Mouse (Mus musculus) CD4-positive, CD25-positive, alpha-beta regulatory T cell, adult 4 months (primary cell): ENCODE data around the gene Samd14. TPM values are rescaled to one million over a fixed set of nuclear protein-coding genes. Genes with fewer than 3 reads are reported as not detected.

Source experiments
- ATAC-seq: one replicate; pipeline ENCODE4 v1.8.0; 2017
- polyA plus RNA-seq, 2 experiments: library from polyadenylated mRNA; unstranded; fragments of 100-300 nt; shearing (Covaris generic); gene quantifications; one replicate each; pipeline ENCODE4 v1.2.1; 2017

Gene Samd14
- polyA plus RNA-seq, 2 experiments from 2014 or later, result 0.87 to 0.94 TPM

GRCm38 (mm10) chr11:94990102-94990748 lies 19.5 kb upstream of the Samd14 start:
- ATAC-seq, result peak; percentile 33

DNA sequence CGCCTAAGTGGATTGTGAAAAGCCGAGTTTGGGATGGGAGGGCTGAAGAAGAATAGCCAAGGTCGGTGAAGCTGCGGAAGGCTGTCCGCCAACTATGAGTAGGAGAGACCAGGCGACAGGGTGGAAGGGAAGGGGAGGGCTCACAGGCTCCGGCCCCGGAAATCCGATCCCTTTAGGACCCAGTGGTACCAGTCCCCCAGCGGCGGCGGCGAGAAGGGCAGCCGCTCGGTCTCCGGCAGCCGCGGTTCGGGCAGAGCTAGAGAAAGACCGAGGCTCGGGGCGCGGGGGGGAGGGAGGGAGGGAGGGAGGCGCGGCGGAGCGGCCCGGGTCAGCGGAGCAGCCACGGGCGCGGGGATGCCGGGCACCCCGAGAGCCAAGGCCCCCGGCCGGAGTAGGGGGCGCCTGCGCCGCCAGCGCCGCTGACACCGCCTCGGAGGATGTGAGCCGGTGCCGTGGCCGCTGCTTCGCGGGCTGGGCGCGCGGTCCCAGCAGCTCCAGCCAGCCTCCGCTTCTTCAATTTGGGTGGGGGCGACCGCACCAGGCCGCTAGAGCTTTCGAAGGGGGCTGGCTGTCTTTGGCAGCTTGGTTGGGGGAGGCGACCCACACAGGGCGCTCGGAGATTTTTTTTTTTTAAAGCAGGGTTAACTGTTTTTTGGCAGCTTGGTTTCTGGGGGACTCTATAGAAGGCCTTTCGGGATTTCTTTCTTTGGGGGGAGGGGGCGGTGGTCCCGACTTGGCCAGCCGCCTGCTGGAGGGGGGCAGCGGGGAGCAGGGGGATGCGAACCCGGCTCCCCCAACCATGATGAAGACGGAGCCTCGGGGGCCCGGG lies 18.7 kb upstream of the Samd14 start, which contains the start of gene Ppp1r9b:
Gene Ppp1r9b, plus strand, starts transcription at position 287 of the 829 bp plus-strand sequence.
- peak; percentile 81 for ATAC-seq

GRCm38 (mm10) chr11:94991641-94992479 lies 17.8 kb upstream of the Samd14 start:
- peak; percentile 13 for ATAC-seq

DNA sequence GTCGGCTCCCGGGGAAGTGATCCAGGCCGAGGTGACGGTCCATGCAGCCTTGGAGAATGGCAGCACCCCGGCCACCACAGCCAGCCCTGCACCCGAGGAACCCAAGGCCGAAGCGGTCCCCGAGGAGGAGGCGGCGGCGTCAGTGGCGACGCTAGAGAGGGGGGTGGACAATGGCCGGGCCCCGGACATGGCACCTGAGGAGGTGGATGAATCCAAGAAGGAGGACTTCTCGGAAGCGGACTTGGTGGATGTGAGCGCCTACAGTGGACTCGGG lies 17.3 kb upstream of the Samd14 start:
- ATAC-seq, result no peak

GRCm38 (mm10) chr11:94992754-94993606 lies 16.7 kb upstream of the Samd14 start:
- ATAC-seq, result no peak

DNA sequence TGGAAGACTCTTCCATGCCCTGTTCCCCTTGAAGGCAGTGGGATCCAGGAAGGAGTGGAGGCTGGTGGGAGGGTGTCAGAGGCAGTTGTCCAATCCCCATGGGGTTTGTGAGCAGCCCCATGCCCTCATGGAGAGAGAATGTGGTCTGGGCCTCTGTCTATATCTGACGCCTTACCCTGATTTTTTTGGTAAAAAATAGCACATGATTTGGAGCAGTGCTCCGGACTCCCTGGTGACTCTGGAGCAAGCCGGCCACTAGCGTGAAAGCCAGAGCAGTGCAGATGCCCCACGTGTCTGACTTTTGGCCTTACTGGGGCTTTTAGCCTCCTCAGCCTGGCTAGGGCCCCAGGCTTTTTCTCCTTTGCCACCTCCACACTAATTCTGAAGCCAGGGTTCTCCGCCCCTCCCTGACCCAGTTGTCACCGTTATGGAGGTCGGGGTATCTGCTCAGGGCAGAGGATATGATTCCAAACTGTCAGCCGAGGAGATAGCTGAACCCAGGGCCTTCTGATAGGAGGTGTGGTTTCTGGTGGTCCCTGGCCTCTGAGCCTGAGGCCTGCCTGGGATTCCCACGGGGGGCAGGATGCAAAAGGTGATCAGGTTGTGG lies 15.4 kb upstream of the Samd14 start:
- ATAC-seq, result no peak

GRCm38 (mm10) chr11:94994947-94995772 lies 14.5 kb upstream of the Samd14 start:
- no peak for ATAC-seq

- no peak for ATAC-seq
Measured at GRCm38 (mm10) chr11:94996101-94996500, 13.6 kb upstream of the Samd14 start.

- no peak for ATAC-seq
Measured at GRCm38 (mm10) chr11:94996984-94997383, 12.7 kb upstream of the Samd14 start.

DNA sequence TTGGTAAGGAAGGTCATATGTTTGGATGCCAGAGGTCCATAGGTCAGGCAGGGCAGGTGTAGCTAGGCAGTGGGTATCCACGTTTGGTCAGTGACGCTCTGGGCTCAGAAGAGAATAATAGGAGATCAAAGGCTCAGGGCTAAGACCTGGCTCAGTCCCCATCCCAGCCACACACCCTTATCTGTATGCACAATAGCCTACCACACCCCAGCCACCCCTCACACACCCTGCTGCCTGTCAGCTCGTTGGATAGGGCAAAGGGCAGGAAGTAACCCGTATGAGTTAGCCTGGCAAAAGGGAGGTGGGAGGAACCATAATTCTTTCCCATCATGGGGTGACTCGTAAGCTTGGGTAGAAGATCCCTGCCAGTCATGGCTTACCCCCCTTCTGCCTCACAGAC lies 12.1 kb upstream of the Samd14 start:
- peak; percentile 19 for ATAC-seq

GRCm38 (mm10) chr11:94998041-94998531 lies 11.6 kb upstream of the Samd14 start:
- ATAC-seq, result peak; percentile 68

- no peak for ATAC-seq
Measured at GRCm38 (mm10) chr11:95000128-95000527, 9.6 kb upstream of the Samd14 start.

DNA sequence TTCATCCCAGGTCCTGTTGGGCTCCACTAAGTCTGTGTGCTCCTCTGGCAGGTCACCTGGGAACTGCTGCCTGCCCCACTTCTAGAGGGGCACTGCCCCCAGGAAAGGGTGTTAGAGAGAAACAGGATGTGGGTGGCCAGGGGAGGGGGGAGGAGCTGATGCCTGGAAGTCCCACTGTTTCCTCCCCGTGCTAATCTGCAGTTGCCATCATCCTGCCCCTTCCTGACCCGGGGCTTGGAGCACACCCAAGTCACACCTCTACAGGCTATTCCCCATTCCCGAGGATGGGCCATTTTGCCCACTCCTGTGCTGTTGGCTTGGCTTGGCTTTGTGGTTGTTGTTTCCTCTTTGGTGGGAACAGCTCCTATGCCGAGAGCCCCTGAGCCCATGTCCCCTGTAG lies 9.1 kb upstream of the Samd14 start:
- ATAC-seq, result peak; percentile 67

DNA sequence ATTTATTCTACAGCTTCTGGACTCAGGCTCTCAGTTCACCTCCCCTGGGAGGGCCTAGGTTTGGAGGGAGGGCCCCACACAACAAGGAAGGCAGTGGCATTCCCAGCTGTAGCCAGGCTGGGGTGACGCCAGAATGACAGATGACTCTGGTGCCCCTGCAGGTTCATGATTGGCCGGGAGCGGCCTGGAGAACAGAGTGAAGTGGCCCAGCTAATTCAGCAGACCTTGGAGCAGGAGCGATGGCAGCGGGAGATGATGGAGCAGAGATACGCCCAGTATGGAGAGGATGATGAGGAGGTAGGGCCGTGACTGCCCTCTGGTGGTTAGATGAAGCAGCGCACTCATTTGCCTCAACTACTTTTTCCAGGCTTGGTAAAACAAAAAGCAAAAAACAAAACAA lies 8.6 kb upstream of the Samd14 start:
- peak; percentile 39 for ATAC-seq

- ATAC-seq, result no peak
Measured at GRCm38 (mm10) chr11:95001584-95002347, 7.9 kb upstream of the Samd14 start.

DNA sequence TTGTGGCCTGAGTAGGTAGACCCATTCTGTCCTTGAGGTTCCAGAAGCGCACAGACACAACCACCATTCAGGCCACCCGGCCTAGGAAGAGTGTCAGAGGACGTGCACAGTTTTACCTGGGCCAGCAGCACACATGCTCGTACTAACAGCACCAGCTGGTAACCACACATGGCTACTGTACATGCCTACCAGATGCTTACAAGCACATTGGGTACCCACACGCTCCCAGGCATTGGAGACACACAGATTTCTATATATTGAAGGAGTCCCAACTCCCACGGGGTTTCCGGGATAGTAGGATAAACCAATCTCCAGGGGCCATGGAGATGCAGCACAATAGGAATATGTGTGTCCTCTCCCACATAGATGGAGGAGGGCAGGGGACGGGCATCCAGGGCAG lies 7.0 kb upstream of the Samd14 start:
- ATAC-seq, result no peak

DNA sequence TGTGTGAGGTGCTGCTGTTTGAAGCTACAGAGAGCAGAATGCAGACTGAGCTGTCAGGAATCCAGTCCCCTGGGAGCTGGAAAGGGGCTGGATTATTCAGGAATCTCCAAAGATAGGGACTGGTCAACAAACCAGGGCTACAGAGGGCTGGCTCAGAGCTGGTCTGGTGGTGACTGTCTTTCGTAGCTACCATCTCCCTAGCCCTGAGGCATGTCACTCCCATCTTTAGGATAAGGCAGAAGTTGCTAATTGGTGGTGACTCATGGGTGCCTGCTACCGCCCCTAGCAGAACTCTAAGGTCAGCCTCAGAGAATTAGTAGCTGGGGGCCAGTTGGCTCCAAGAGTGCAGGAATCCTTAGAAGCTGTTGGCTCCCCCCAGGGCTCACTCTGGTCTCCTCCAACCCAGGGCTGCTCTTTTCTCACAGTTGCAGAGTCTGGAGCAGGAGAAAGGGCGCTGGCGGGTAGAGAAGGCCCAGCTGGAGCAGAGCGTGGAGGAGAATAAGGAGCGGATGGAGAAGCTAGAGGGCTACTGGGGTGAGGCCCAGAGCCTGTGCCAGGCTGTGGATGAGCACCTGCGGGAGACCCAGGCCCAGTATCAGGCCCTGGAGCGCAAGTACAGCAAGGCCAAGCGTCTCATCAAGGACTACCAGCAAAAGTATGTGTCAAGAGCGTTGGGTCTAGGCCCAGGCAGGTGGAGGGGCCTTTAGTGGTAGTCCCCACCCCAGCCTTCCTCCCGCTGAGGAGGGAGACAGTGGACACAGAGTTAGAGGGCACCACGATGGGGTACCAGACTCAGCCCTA lies 5.3 kb upstream of the Samd14 start:
- ATAC-seq, result no peak

DNA sequence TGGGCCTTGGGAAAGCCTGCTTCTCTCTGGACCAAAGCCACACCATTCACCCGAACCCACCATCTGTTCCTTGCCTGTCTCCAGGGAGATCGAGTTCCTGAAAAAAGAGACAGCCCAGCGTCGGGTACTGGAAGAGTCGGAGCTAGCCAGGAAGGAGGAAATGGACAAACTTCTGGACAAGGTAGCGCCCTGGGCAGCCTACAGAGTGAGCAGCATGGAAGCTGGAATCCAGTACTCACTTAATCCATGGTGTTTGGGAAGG lies 4.8 kb upstream of the Samd14 start:
- no peak for ATAC-seq

GRCm38 (mm10) chr11:95006038-95006437 lies 3.6 kb upstream of the Samd14 start:
- no peak for ATAC-seq
